ENCODE assay signal across 13 mouse cellular contexts in the genomic region with DNA sequence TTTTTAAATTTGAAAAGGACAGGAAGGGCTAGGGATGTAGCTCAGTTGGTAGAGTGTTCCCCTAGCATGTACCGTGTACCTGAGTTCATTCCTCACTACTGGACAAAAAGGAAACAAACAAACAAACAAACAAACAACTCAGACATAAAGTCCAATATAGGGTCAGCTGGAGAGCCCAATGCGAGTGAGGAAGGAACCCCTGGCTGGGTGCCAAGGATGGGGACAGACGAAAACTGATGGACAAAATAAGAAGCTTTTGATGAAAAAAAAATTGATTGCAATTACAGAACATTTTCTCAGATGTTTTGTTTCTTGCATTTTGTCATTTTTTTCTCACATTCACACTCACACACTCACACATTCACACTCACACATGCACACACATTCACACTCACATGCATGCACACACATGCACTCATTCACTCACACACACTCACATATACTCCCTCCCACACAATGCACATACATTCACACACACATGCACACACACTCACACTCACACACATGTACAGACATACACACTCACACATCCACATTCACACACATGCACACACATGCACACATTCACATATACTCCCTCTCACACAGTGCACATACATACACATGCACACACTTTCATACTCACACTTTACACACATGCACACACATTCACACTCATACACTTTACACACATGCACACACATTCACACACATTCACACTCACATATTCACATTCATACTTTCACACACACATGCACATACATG. TPM values are rescaled to one million over a fixed set of nuclear protein-coding genes. Genes with fewer than 3 reads are reported as not detected.
DNase-seq lines count a peak whose midpoint lies in the region; ATAC-seq lines count a peak whose summit lies in the region.
"Had no signal": no experiment of that assay in that cellular context is flagged by ENCODE, and none has a peak within 500 bp of the region (broad histone marks: within the 10 kb centered on the region; RNA-seq: fewer than 3 reads in every experiment).

No protein-coding gene starts in this region.

- peaks cover 36% of the 10 kb centered on the region for H3K4me1 ChIP-seq in kidney, embryonic 15.5 days

- H3K4me2 ChIP-seq in kidney, embryonic 15.5 days = no peak overlapping the region

- WGBS in kidney, embryonic 15.5 days = 66% methylated on average over 3 of the region's 3 CpGs

- no peak for ATAC-seq in cerebellum, adult (ENCODE audit: insufficient number of reproducible peaks, low FRiP score, low TSS enrichment)
- no peak for ATAC-seq in kidney, embryonic 15.5 days (replicated peaks; ENCODE audit: low FRiP score)
- ATAC-seq: liver, postnatal 0 days had no signal

- peak; percentile 39 to 58 for DNase-seq in cerebellum, postnatal 14 days
- DNase-seq in kidney, adult 18-20 months = no peak
- DNase-seq in right cerebral cortex, postnatal 4 days = peak; percentile 50
- no peak for DNase-seq in right cerebral cortex, adult 18-20 months
- no peak for DNase-seq in spleen, adult 18-20 months
- DNase-seq: gastrocnemius, postnatal 36 days; heart, postnatal 14 days; liver; liver, postnatal 0 days; lung, postnatal 14 days had no signal

- H3K27ac ChIP-seq in kidney, embryonic 15.5 days = 0 out of 2 replicates have a peak overlapping the region, but pooled peaks have one; percentile 19
- H3K27ac ChIP-seq: hindbrain, embryonic 13.5 days had no signal

- no peaks in the 10 kb centered on the region for H3K36me3 ChIP-seq in kidney, embryonic 15.5 days
- H3K36me3 ChIP-seq: hindbrain, embryonic 13.5 days had no signal

- no peaks in the 10 kb centered on the region for H3K9me3 ChIP-seq in kidney, embryonic 15.5 days (replicated peaks)
- H3K9me3 ChIP-seq: hindbrain, embryonic 13.5 days had no signal

- no peak overlapping the region for H3K4me3 ChIP-seq in kidney, embryonic 15.5 days (replicated peaks)
- H3K4me3 ChIP-seq: hindbrain, embryonic 13.5 days had no signal

- H3K9ac ChIP-seq in kidney, embryonic 15.5 days = no peak overlapping the region
- H3K9ac ChIP-seq: liver, postnatal 0 days had no signal

- H3K27me3 ChIP-seq in kidney, embryonic 15.5 days = 0 out of 2 replicates have a peak, but pooled peaks cover 10% of the 10 kb centered on the region

RNA-seq across cellular contexts. Expression of a gene that starts 5.5 kb away (rescaled TPM):
- 9.6 and 9.9 TPM in 2 replicates for polyA plus RNA-seq in kidney, embryonic 15.5 days (2015; fragmentation: Nextera tagmentation; extraction: Ambion mirVana)

RNA-seq across cellular contexts. Expression of a gene that starts 26.9 kb away (rescaled TPM):
- 1.0 and 2.4 TPM in 2 replicates for polyA plus RNA-seq in kidney, embryonic 15.5 days (2015; fragmentation: Nextera tagmentation; extraction: Ambion mirVana)

Comparison
In these comparisons a context has a peak if more than half of its experiments do, and no peak if none do; other contexts are left out.
1. DNase-seq: peak in cerebellum, postnatal 14 days (2 of 2) and right cerebral cortex, postnatal 4 days (single experiment); none in kidney, adult 18-20 months (single experiment), right cerebral cortex, adult 18-20 months (single experiment) and spleen, adult 18-20 months (0 of 2).